Mouse (Mus musculus): ENCODE data around the gene Optn. TPM values are rescaled to one million over a fixed set of nuclear protein-coding genes. Genes with fewer than 3 reads are reported as not detected.
"Not testable (repeated sequence)": the region's sequence is repeated elsewhere in the genome, so short reads cannot be mapped to it uniquely, and the experiment has no call there.

Gene Optn
- polyA plus RNA-seq, 1 experiment from 2014 or later: 5.8 TPM

GRCm38 (mm10) chr2:5077490-5077889 lies 13.6 kb upstream of the Optn start:
- ATAC-seq (ENCODE audit: insufficient read depth): no peak
- no peaks in the 10 kb centered on the region for H3K36me3 ChIP-seq (ENCODE audit: insufficient read depth)
- 67% methylated on average over 2 of the region's 2 CpGs for WGBS

DNA sequence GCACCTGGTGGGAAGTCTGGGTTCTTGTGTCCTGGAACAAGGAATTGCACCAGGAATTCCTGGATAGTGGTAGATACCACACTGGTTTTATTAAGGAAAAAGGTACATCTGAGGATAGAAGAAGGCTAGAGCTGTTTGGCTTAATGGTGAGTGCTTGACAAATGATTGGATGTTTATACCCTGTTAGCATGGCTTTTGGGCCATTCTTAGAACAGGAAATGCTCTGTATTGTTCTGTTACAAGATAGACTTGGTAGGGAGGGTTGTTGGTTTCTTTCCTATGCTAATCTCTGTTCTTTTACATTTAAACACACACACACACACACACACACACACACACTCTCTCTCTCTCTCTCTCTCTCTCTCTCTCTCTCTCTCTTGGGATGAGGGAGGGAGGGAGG lies 12.0 kb upstream of the Optn start:
- no peak overlapping the region for H3K27ac ChIP-seq (ENCODE audit: low read depth)
- H3K4me1 ChIP-seq (ENCODE audit: insufficient read depth): no peaks in the 10 kb centered on the region
- H3K27me3 ChIP-seq (ENCODE audit: insufficient read depth, low read length): no peaks in the 10 kb centered on the region
- H3K36me3 ChIP-seq (ENCODE audit: insufficient read depth): no peaks in the 10 kb centered on the region
- DNase-seq (no peak), ATAC-seq (ENCODE audit: insufficient read depth) (no peak)
- no peaks in the 10 kb centered on the region for H3K9me3 ChIP-seq (ENCODE audit: low read depth, low read length)
- H3K4me2 ChIP-seq: no peak overlapping the region
- no peak overlapping the region for H3K4me3 ChIP-seq (ENCODE audit: low read depth, low read length)
- H3K9ac ChIP-seq: no peak overlapping the region
- no peak for TF ChIP-seq CTCF (IDR thresholded peaks at IDR 0.05; ENCODE audit: low read depth)

More at GRCm38 (mm10) chr2:5077490-5077889, 13.6 kb upstream of the Optn start:
- no peaks in the 10 kb centered on the region for H3K27me3 ChIP-seq (ENCODE audit: insufficient read depth, low read length)
- H3K9me3 ChIP-seq (ENCODE audit: low read depth, low read length): no peaks in the 10 kb centered on the region
- no peak for DNase-seq
- no peak overlapping the region for H3K27ac ChIP-seq (ENCODE audit: low read depth)
- H3K4me3 ChIP-seq (ENCODE audit: low read depth, low read length): no peak overlapping the region
- no peaks in the 10 kb centered on the region for H3K4me1 ChIP-seq (ENCODE audit: insufficient read depth)
- H3K4me2 ChIP-seq: no peak overlapping the region
- no peak overlapping the region for H3K9ac ChIP-seq
- TF ChIP-seq CTCF (IDR thresholded peaks at IDR 0.05; ENCODE audit: low read depth): no peak

DNA sequence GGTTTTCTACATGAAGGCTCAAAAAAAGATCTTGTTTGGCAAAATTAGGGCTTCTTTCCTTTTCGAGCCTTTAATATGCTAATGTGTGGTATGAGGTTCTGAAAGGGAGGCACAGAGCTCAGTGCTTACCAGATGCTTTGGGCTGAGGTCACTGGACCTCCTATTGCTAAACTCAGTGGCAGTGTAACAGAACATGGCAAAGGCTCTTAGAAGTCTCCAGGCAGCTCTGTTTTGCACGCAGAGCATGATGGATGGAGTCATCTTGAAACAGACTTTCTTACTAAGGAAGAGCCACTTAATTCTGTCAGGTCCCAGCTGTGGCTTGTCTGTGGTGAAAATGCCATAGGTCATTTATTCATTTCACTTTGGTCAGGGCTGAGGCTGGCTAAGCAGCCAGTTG lies 11.6 kb upstream of the Optn start:
- no peak for ATAC-seq (ENCODE audit: insufficient read depth)
- TF ChIP-seq CTCF (IDR thresholded peaks at IDR 0.05; ENCODE audit: low read depth): no peak
- peak; percentile 22 for DNase-seq
- Histone ChIP-seq H3K36me3 (ENCODE audit: insufficient read depth) (no peaks in the 10 kb centered on the region), H3K4me2 (no peak overlapping the region), H3K27ac (ENCODE audit: low read depth) (no peak overlapping the region), H3K4me1 (ENCODE audit: insufficient read depth) (no peaks in the 10 kb centered on the region), H3K4me3 (ENCODE audit: low read depth, low read length) (no peak overlapping the region), H3K9me3 (ENCODE audit: low read depth, low read length) (no peaks in the 10 kb centered on the region), H3K27me3 (ENCODE audit: insufficient read depth, low read length) (no peaks in the 10 kb centered on the region), H3K9ac (no peak overlapping the region)
- 55% methylated on average over 2 of the region's 2 CpGs for WGBS

- no peak overlapping the region for H3K4me2 ChIP-seq
Observed at GRCm38 (mm10) chr2:5073785-5074184, 9.9 kb upstream of the Optn start.

DNA sequence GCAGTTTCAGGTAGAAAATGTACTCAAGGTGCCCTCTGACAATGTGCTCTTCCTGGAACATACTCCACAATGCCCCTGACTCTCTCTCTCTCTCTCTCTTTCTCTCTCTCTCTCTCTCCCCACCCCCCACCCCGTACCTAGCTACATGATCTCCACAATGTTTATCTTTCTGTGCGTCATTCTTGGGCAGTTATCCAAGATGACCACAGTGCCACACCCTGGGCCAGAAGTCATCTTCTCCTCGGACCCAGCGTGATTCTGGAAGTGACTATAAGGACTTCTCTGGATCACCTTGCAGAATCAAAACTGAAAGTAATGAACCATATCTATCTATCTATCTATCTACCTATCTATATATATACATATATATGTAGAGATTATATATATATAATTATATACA lies 4.1 kb upstream of the Optn start:
- ATAC-seq (ENCODE audit: insufficient read depth) (no peak), DNase-seq (no peak)
- Histone ChIP-seq H3K9ac (no peak overlapping the region), H3K27ac (ENCODE audit: low read depth) (no peak overlapping the region), H3K9me3 (ENCODE audit: low read depth, low read length) (no peaks in the 10 kb centered on the region), H3K4me1 (ENCODE audit: insufficient read depth) (no peaks in the 10 kb centered on the region), H3K27me3 (ENCODE audit: insufficient read depth, low read length) (0 out of 2 replicates have a peak, but pooled peaks cover 2% of the 10 kb centered on the region), H3K4me3 (ENCODE audit: low read depth, low read length) (no peak overlapping the region), H3K36me3 (ENCODE audit: insufficient read depth) (no peaks in the 10 kb centered on the region), H3K4me2 (no peak overlapping the region)
- WGBS: 56% methylated on average over 4 of the region's 4 CpGs
- TF ChIP-seq CTCF (IDR thresholded peaks at IDR 0.05; ENCODE audit: low read depth): no peak

More at GRCm38 (mm10) chr2:5073785-5074184, 9.9 kb upstream of the Optn start:
- no peaks in the 10 kb centered on the region for H3K27me3 ChIP-seq (ENCODE audit: insufficient read depth, low read length)
- no peak overlapping the region for H3K4me3 ChIP-seq (ENCODE audit: low read depth, low read length)
- no peaks in the 10 kb centered on the region for H3K9me3 ChIP-seq (ENCODE audit: low read depth, low read length)
- TF ChIP-seq CTCF (IDR thresholded peaks at IDR 0.05; ENCODE audit: low read depth): no peak
- 82% methylated on average over 3 of the region's 3 CpGs for WGBS
- ATAC-seq (ENCODE audit: insufficient read depth) (no peak), DNase-seq (no peak)
- no peaks in the 10 kb centered on the region for H3K4me1 ChIP-seq (ENCODE audit: insufficient read depth)
- no peak overlapping the region for H3K9ac ChIP-seq
- no peaks in the 10 kb centered on the region for H3K36me3 ChIP-seq (ENCODE audit: insufficient read depth)
- no peak overlapping the region for H3K27ac ChIP-seq (ENCODE audit: low read depth)

DNA sequence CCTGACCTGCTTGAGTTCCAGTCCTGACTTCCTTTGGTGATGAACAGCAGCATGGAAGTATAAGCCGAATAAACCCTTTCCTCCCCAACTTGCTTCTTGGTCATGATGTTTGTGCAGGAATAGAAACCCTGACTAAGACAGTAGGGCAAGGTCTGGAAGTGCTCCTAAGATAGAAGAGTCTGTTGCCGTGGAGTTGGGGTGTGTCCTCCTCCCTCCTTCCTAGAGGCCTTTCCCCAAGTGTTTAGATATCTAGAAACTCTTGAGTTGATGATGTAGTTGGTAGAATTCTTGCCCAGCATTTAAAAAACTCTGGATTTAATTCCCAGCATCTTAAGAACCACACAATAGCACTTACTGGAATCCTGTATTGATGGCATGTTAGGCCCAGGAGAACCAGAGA lies 3.4 kb upstream of the Optn start:
- H3K4me2 ChIP-seq; H3K9ac ChIP-seq; H3K4me3 ChIP-seq (ENCODE audit: low read depth, low read length); H3K4me1 ChIP-seq (ENCODE audit: insufficient read depth); H3K27me3 ChIP-seq (ENCODE audit: insufficient read depth, low read length); H3K27ac ChIP-seq (ENCODE audit: low read depth); DNase-seq; ATAC-seq (ENCODE audit: insufficient read depth); H3K36me3 ChIP-seq (ENCODE audit: insufficient read depth); H3K9me3 ChIP-seq (ENCODE audit: low read depth, low read length): not testable (repeated sequence)
- WGBS: 70% methylated on average over 1 of the region's 2 CpGs

GRCm38 (mm10) chr2:5064247-5064646 lies 396 bp upstream of the Optn start:
- no peak overlapping the region; the same call in 1 of the 2 replicates for H3K9ac ChIP-seq
- H3K4me3 ChIP-seq (ENCODE audit: low read depth, low read length): peak overlapping the region; percentile 57
- H3K27ac ChIP-seq (ENCODE audit: low read depth): no peak overlapping the region
- DNase-seq (no peak), ATAC-seq (ENCODE audit: insufficient read depth) (peak; percentile 62; the same call in 1 of the 2 replicates)
- peak overlapping the region; percentile 89 for H3K4me2 ChIP-seq
- H3K36me3 ChIP-seq (ENCODE audit: insufficient read depth): no peaks in the 10 kb centered on the region
- no peaks in the 10 kb centered on the region for H3K4me1 ChIP-seq (ENCODE audit: insufficient read depth)
- TF ChIP-seq CTCF (IDR thresholded peaks at IDR 0.05; ENCODE audit: low read depth): no peak
- WGBS: 22% methylated on average over 4 of the region's 4 CpGs
- 0 out of 2 replicates have a peak, but pooled peaks cover 5% of the 10 kb centered on the region for H3K27me3 ChIP-seq (ENCODE audit: insufficient read depth, low read length)
- no peaks in the 10 kb centered on the region for H3K9me3 ChIP-seq (ENCODE audit: low read depth, low read length)
